Mouse (Mus musculus) hindbrain, embryonic 15.5 days (tissue): ENCODE data around the gene Nr2f2. TPM values are rescaled to one million over a fixed set of nuclear protein-coding genes. Genes with fewer than 3 reads are reported as not detected.

Source experiments
- ATAC-seq: fragments of 200-750 bp; cut with Nextera tagmentation; 2 replicates; pipeline ENCODE4 v1.8.0; 2017; ENCODE audit warnings: low read depth, moderate number of reproducible peaks, moderate TSS enrichment; ENCODE audit not compliant: low FRiP score
- H3K27ac ChIP-seq: fragments of 300-500 bp; sonication (generic); replicated peaks from 2 replicates; pipeline ENCODE4 v1.5.1; 2015; ENCODE audit warnings: mild to moderate bottlenecking, inconsistent platforms
- H3K27me3 ChIP-seq: fragments of 300-500 bp; sonication (generic); 2 replicates; pipeline ENCODE4 v1.6.1; 2015; ENCODE audit warnings: control low read depth, inconsistent platforms
- H3K36me3 ChIP-seq: fragments of 300-500 bp; sonication (generic); 2 replicates; pipeline ENCODE4 v1.6.1; 2015; ENCODE audit warnings: control low read depth, inconsistent platforms
- H3K4me1 ChIP-seq: fragments of 300-500 bp; sonication (generic); replicated peaks from 2 replicates; pipeline ENCODE4 v1.6.1; 2015; ENCODE audit warnings: control low read depth, inconsistent platforms
- H3K4me2 ChIP-seq: fragments of 300-500 bp; sonication (generic); 2 replicates; pipeline ENCODE4 v1.6.1; 2015; ENCODE audit warnings: moderate library complexity, mild to moderate bottlenecking, inconsistent platforms
- H3K4me3 ChIP-seq: fragments of 300-500 bp; sonication (generic); 2 replicates; pipeline ENCODE4 v1.5.1; 2015; ENCODE audit warnings: mild to moderate bottlenecking, inconsistent platforms
- H3K9ac ChIP-seq: fragments of 300-500 bp; sonication (generic); 2 replicates; pipeline ENCODE4 v1.6.1; 2015; ENCODE audit warnings: inconsistent platforms
- H3K9me3 ChIP-seq: fragments of 300-500 bp; sonication (generic); 2 replicates; pipeline ENCODE4 v1.6.1; 2016; ENCODE audit warnings: control low read depth, inconsistent platforms
- WGBS: fragments of 180-500 bp; shearing (Covaris S2); methylation state at CpG from one replicate; pipeline ENCODE4 v1.1.7; 2015; 5-methylcytosine and 5-hydroxymethylcytosine counted together
- polyA plus RNA-seq: library from polyadenylated mRNA; unstranded; fragments of >200 nt; fragmentation: Nextera tagmentation; extraction: Ambion mirVana; gene quantifications from 2 replicates; pipeline ENCODE4 v1.2.1, GENCODE M21; 2015

The Nr2f2 gene
- polyA plus RNA-seq, 1 experiment from 2014 or later = 90.1 TPM

GRCm38 (mm10) chr7:70335411-70335810 lies 31.1 kb downstream of the Nr2f2 start:
- H3K27ac ChIP-seq = no peak overlapping the region; the same call in 1 of the 2 replicates
- WGBS = 10% methylated on average over 7 of the region's 7 CpGs
- no peak overlapping the region for H3K4me3 ChIP-seq
- H3K27me3 ChIP-seq = peaks cover 65% of the 10 kb centered on the region
- H3K9me3 ChIP-seq = no peaks in the 10 kb centered on the region
- ATAC-seq = no peak
- H3K36me3 ChIP-seq = no peaks in the 10 kb centered on the region
- peaks cover 43% of the 10 kb centered on the region for H3K4me1 ChIP-seq
- H3K9ac ChIP-seq = no peak overlapping the region
- peak overlapping the region; percentile 47; the same call in 1 of the 2 replicates for H3K4me2 ChIP-seq

- Histone ChIP-seq H3K9ac (no peak overlapping the region), H3K27ac (peak overlapping the region; percentile 59; the same call in 1 of the 2 replicates), H3K4me1 (peaks cover 37% of the 10 kb centered on the region), H3K36me3 (no peaks in the 10 kb centered on the region), H3K4me2 (peak overlapping the region; percentile 47), H3K4me3 (0 out of 2 replicates have a peak overlapping the region, but pooled peaks have one; percentile 9), H3K27me3 (peaks cover 59% of the 10 kb centered on the region), H3K9me3 (no peaks in the 10 kb centered on the region)
- ATAC-seq = peak; percentile 52
- WGBS = under 1% methylated on average over 17 of the region's 17 CpGs
These were observed 31.7 kb downstream of the Nr2f2 start for GRCm38 (mm10) chr7:70334836-70335235.

- Histone ChIP-seq H3K4me2 (no peak overlapping the region), H3K36me3 (no peaks in the 10 kb centered on the region), H3K9ac (no peak overlapping the region), H3K4me3 (no peak overlapping the region), H3K27me3 (peaks cover 59% of the 10 kb centered on the region), H3K4me1 (peaks cover 37% of the 10 kb centered on the region), H3K9me3 (no peaks in the 10 kb centered on the region), H3K27ac (0 out of 2 replicates have a peak overlapping the region, but pooled peaks have one; percentile 2)
- WGBS = 19% methylated on average over 11 of the region's 11 CpGs
- no peak for ATAC-seq
These were observed 32.7 kb downstream of the Nr2f2 start for GRCm38 (mm10) chr7:70333851-70334250.

GRCm38 (mm10) chr7:70332926-70333664 lies 33.4 kb downstream of the Nr2f2 start:
- Histone ChIP-seq H3K27me3 (peaks cover 59% of the 10 kb centered on the region), H3K4me3 (no peak overlapping the region), H3K9me3 (no peaks in the 10 kb centered on the region), H3K9ac (no peak overlapping the region), H3K36me3 (no peaks in the 10 kb centered on the region), H3K27ac (peak overlapping the region; percentile 73; the same call in 1 of the 2 replicates), H3K4me1 (peaks cover 37% of the 10 kb centered on the region), H3K4me2 (peak overlapping the region; percentile 63)
- no peak for ATAC-seq
- 16% methylated on average over 14 of the region's 14 CpGs for WGBS

- Histone ChIP-seq H3K4me3 (peak overlapping the region; percentile 38), H3K9ac (peak overlapping the region; percentile 34), H3K9me3 (no peaks in the 10 kb centered on the region), H3K4me1 (peaks cover 29% of the 10 kb centered on the region), H3K4me2 (peak overlapping the region; percentile 63), H3K27me3 (peaks cover 60% of the 10 kb centered on the region), H3K27ac (peak overlapping the region; percentile 73), H3K36me3 (no peaks in the 10 kb centered on the region)
- 5% methylated on average over 26 of the region's 26 CpGs for WGBS
- ATAC-seq = no peak
These were observed 34.3 kb downstream of the Nr2f2 start for GRCm38 (mm10) chr7:70332064-70332850.

GRCm38 (mm10) chr7:70331243-70332063 lies 35.1 kb downstream of the Nr2f2 start:
- peaks cover 64% of the 10 kb centered on the region for H3K27me3 ChIP-seq
- peak overlapping the region; percentile 34 for H3K9ac ChIP-seq
- under 1% methylated on average over 46 of the region's 48 CpGs for WGBS
- H3K9me3 ChIP-seq = no peaks in the 10 kb centered on the region
- peak overlapping the region; percentile 63 for H3K4me2 ChIP-seq
- H3K36me3 ChIP-seq = no peaks in the 10 kb centered on the region
- peak overlapping the region; percentile 38 for H3K4me3 ChIP-seq
- peak overlapping the region; percentile 73 for H3K27ac ChIP-seq
- H3K4me1 ChIP-seq = peaks cover 24% of the 10 kb centered on the region
- peak; percentile 75 for ATAC-seq

GRCm38 (mm10) chr7:70330761-70331242 lies 35.7 kb downstream of the Nr2f2 start:
- peak overlapping the region; percentile 38 for H3K4me3 ChIP-seq
- peak overlapping the region; percentile 73 for H3K27ac ChIP-seq
- no peaks in the 10 kb centered on the region for H3K9me3 ChIP-seq
- peak overlapping the region; percentile 34; the same call in 1 of the 2 replicates for H3K9ac ChIP-seq
- WGBS = 2% methylated on average over 19 of the region's 19 CpGs
- ATAC-seq = peak; percentile 49; the same call in 1 of the 2 replicates
- peaks cover 24% of the 10 kb centered on the region for H3K4me1 ChIP-seq
- peak overlapping the region; percentile 63 for H3K4me2 ChIP-seq
- H3K36me3 ChIP-seq = no peaks in the 10 kb centered on the region
- H3K27me3 ChIP-seq = peaks cover 62% of the 10 kb centered on the region

GRCm38 (mm10) chr7:70330207-70330562 lies 36.4 kb downstream of the Nr2f2 start:
- WGBS = 14% methylated on average over 12 of the region's 12 CpGs
- H3K36me3 ChIP-seq = no peaks in the 10 kb centered on the region
- no peaks in the 10 kb centered on the region for H3K9me3 ChIP-seq
- H3K4me3 ChIP-seq = no peak overlapping the region; the same call in 1 of the 2 replicates
- H3K4me2 ChIP-seq = peak overlapping the region; percentile 63
- peaks cover 28% of the 10 kb centered on the region for H3K4me1 ChIP-seq
- peaks cover 57% of the 10 kb centered on the region for H3K27me3 ChIP-seq
- no peak overlapping the region for H3K9ac ChIP-seq
- H3K27ac ChIP-seq = peak overlapping the region; percentile 73
- no peak for ATAC-seq

- ATAC-seq = no peak
- H3K27me3 ChIP-seq = peaks cover 57% of the 10 kb centered on the region
- H3K4me1 ChIP-seq = peaks cover 26% of the 10 kb centered on the region
- no peak overlapping the region for H3K9ac ChIP-seq
- no peaks in the 10 kb centered on the region for H3K9me3 ChIP-seq
- WGBS = 15% methylated on average over 19 of the region's 19 CpGs
- no peaks in the 10 kb centered on the region for H3K36me3 ChIP-seq
- H3K4me2 ChIP-seq = peak overlapping the region; percentile 63
- peak overlapping the region; percentile 73 for H3K27ac ChIP-seq
- no peak overlapping the region; the same call in 1 of the 2 replicates for H3K4me3 ChIP-seq
These were observed 36.9 kb downstream of the Nr2f2 start for GRCm38 (mm10) chr7:70329521-70330206.

GRCm38 (mm10) chr7:70329037-70329516 lies 37.5 kb downstream of the Nr2f2 start:
- peaks cover 59% of the 10 kb centered on the region for H3K27me3 ChIP-seq
- no peak overlapping the region for H3K9ac ChIP-seq
- no peaks in the 10 kb centered on the region for H3K36me3 ChIP-seq
- peaks cover 23% of the 10 kb centered on the region for H3K4me1 ChIP-seq
- H3K27ac ChIP-seq = no peak overlapping the region
- no peak overlapping the region for H3K4me3 ChIP-seq
- H3K4me2 ChIP-seq = no peak overlapping the region; the same call in 1 of the 2 replicates
- H3K9me3 ChIP-seq = no peaks in the 10 kb centered on the region
- no peak for ATAC-seq
- WGBS = 9% methylated on average over 6 of the region's 6 CpGs
